Mouse (Mus musculus) ES-E14 (cell line): ENCODE results near the gene Pcdh7. TPM values are rescaled to one million over a fixed set of nuclear protein-coding genes. Genes with fewer than 3 reads are reported as not detected.

ENCODE experiments used
- DNase-seq: peaks from one replicate; pipeline ENCODE4 v3.0.0-alpha.2; 2013; ENCODE audit warnings: low read depth, low spot score
- H3K27ac ChIP-seq: 2 replicates; pipeline ENCODE4 v1.5.1; 2012; ENCODE audit warnings: low read depth, mild to moderate bottlenecking, low read length, moderate library complexity, mixed read lengths; ENCODE audit not compliant: poor library complexity, insufficient read depth, severe bottlenecking
- H3K36me3 ChIP-seq: 2 replicates; pipeline ENCODE4 v1.6.1; 2012; ENCODE audit warnings: mild to moderate bottlenecking, low read length, moderate library complexity, mixed read lengths; ENCODE audit not compliant: control insufficient read depth, poor library complexity, insufficient read depth, severe bottlenecking
- H3K4me1 ChIP-seq, 2 experiments: fragments of 150-350 bp in 1 of 2; sonication (generic) in 1 of 2; 2 replicates each; pipeline ENCODE4 v1.6.1; 2012; ENCODE audit warnings: low read length in 2 of 2, mild to moderate bottlenecking in 1 of 2, mixed read lengths in 1 of 2; ENCODE audit not compliant: control insufficient read depth in 2 of 2, insufficient read depth in 2 of 2, poor library complexity in 1 of 2
- H3K4me3 ChIP-seq, 2 experiments: fragments of 150-350 bp in 1 of 2; sonication (generic) in 1 of 2; 2 replicates each; pipeline ENCODE4 v1.5.1; 2012; ENCODE audit warnings: low read length in 2 of 2, low read depth in 1 of 2, mild to moderate bottlenecking in 1 of 2, mixed read lengths in 1 of 2; ENCODE audit not compliant: insufficient read depth in 1 of 2, poor library complexity in 1 of 2, severe bottlenecking in 1 of 2
- H3K9ac ChIP-seq: 2 replicates; pipeline ENCODE4 v1.6.1; 2012; ENCODE audit warnings: low read depth, mild to moderate bottlenecking, low read length, mixed read lengths; ENCODE audit not compliant: poor library complexity, insufficient read depth, severe bottlenecking
- H3K9me3 ChIP-seq: fragments of 150-350 bp; sonication (generic); 2 replicates; pipeline ENCODE4 v1.6.1; 2012; ENCODE audit warnings: low read depth, mild to moderate bottlenecking, low read length; ENCODE audit not compliant: control insufficient read depth, insufficient read depth
- CHD2 ChIP-seq: IDR thresholded peaks from 2 replicates; pipeline ENCODE4 v1.6.1; 2014; ENCODE audit warnings: mild to moderate bottlenecking, low read depth, low read length, inconsistent platforms
- HCFC1 ChIP-seq: IDR thresholded peaks from 2 replicates; pipeline ENCODE4 v1.6.1; 2012; ENCODE audit warnings: low read length, inconsistent platforms, borderline replicate concordance; ENCODE audit not compliant: insufficient read depth
- MAFK ChIP-seq: IDR thresholded peaks from 2 replicates; pipeline ENCODE4 v1.6.1; 2014; ENCODE audit warnings: mild to moderate bottlenecking, low read depth, low read length, inconsistent platforms; ENCODE audit not compliant: insufficient read depth
- ZC3H11A ChIP-seq: IDR thresholded peaks from 2 replicates; pipeline ENCODE4 v1.6.1; 2012; ENCODE audit warnings: low read depth, mild to moderate bottlenecking, inconsistent platforms, low read length, borderline replicate concordance
- ZNF384 ChIP-seq: IDR thresholded peaks from 2 replicates; pipeline ENCODE4 v1.6.1; 2012; ENCODE audit warnings: low read depth, low read length, inconsistent platforms
- in situ Hi-C, 2 experiments: fragments of 600-800 bp; cut with MboI; formaldehyde crosslinking; loops; one replicate each; pipeline ENCODE4 v1.15.1; 2025; ENCODE audit warnings: low sequenced_read_pairs in 2 of 2, inconsistent platforms in 1 of 2; ENCODE audit not compliant: unreplicated experiment in 2 of 2
- total RNA-seq: library from RNA; depleted of rRNA; stranded (reverse); fragments of 300-350 nt; gene quantifications from 2 replicates; pipeline ENCODE4 v1.2.3, GENCODE M21; 2012

The Pcdh7 gene
- total RNA-seq, 1 experiment, result 11.9 TPM

DNA sequence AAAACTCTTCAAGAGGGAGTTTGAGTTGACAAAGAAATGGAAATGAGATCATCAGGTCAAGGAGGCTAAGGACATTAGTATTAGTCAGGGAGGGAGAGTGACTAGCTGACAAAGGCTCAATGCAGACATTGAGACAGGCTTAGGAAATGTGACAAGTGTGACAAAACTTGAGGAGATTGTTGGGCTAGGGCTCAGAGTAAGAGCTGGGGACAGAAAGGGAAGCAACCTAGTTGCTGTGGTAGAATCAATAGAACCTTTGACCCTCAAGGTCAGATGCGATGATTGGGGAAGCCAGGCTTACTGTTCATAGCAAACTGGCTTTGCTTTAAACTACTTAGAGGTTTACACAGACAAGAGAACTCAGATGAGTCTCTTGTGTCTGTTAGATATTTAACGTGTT is 303.6 kb downstream of the Pcdh7 start:
- in situ Hi-C loops, result no loop called here
- Histone ChIP-seq H3K9ac (no peak overlapping the region), H3K4me3 (no peak overlapping the region), H3K4me1 (no peaks in the 10 kb centered on the region), H3K27ac (no peak overlapping the region), H3K36me3 (no peaks in the 10 kb centered on the region), H3K9me3 (no peaks in the 10 kb centered on the region)
- DNase-seq, result no peak
- TF ChIP-seq ZC3H11A (no peak), CHD2 (no peak), MAFK (no peak), HCFC1 (no peak), ZNF384 (no peak)

DNA sequence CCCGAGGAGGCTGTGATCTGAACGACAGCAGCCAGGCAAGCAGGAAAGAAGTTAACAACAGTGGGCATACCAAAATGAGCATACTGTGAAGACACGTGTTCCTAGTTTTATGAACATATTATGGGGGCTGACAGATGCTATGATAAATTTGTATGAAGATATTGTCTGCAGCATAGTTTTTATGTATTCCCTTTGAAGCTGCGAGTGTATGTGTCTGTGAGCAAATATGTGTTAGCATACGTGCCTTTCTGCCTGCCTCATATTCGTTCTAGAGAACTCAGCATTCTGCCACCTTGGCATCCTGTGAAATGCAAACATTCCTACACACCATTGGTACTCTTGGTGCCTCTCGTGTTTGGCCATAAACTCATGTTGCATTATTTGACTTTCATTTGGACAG is 307.4 kb downstream of the Pcdh7 start:
- no peaks in the 10 kb centered on the region for H3K9me3 ChIP-seq
- TF ChIP-seq ZC3H11A (no peak), CHD2 (no peak), ZNF384 (no peak), MAFK (no peak), HCFC1 (no peak)
- no peak overlapping the region for H3K27ac ChIP-seq
- no peaks in the 10 kb centered on the region for H3K36me3 ChIP-seq
- H3K9ac ChIP-seq, result no peak overlapping the region
- in situ Hi-C loops, result no loop called here
- H3K4me3 ChIP-seq, result no peak overlapping the region
- no peaks in the 10 kb centered on the region for H3K4me1 ChIP-seq
- DNase-seq, result no peak

DNA sequence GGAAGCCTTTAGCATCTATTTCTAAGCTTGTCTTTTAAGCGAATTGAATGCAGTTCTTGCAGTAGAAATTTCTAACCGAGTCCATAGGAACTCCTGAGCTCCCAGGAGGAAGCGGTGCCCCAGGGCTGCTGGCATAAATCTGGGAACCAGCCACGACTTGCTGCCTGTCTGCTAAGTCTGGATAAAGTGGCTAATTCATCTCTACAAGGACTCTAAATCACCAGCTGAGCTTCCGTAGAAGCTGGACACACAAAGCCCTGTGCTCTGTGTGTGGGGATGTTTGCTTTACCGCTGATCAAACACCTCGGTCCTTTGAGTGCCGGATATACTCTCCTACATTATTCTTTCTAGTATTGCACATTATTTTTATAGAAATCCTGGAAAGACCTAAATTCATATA is 308.0 kb downstream of the Pcdh7 start:
- no peak for DNase-seq
- no peaks in the 10 kb centered on the region for H3K9me3 ChIP-seq
- in situ Hi-C loops, result no loop called here
- no peaks in the 10 kb centered on the region for H3K36me3 ChIP-seq
- TF ChIP-seq CHD2, result no peak
- TF ChIP-seq ZNF384, result no peak
- no peak for TF ChIP-seq HCFC1
- TF ChIP-seq MAFK, result no peak
- TF ChIP-seq ZC3H11A, result no peak
- no peak overlapping the region for H3K27ac ChIP-seq
- no peak overlapping the region for H3K4me3 ChIP-seq
- H3K4me1 ChIP-seq, result no peaks in the 10 kb centered on the region
- no peak overlapping the region for H3K9ac ChIP-seq

DNA sequence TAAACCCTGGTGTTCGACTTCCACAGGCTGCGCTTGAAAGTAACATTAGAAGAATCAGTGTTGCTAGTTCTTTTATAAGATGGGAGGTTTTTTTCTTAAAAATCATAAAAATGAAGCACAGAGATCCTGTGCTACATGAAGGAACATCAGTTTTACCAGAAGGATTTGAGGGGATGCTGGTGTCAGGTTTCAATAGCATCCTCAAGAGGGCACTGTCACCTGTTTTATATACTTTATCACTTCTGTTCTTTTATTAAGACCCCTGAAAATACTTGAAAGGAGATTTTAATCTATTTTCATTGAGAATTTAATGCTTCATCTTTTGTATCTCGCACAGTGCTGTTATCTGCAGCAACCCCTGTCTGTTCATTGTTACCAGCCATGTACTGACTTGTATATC is 322.1 kb downstream of the Pcdh7 start:
- H3K36me3 ChIP-seq, result no peaks in the 10 kb centered on the region
- in situ Hi-C loops, result no loop called here
- H3K9me3 ChIP-seq, result no peaks in the 10 kb centered on the region
- no peaks in the 10 kb centered on the region for H3K4me1 ChIP-seq
- no peak overlapping the region for H3K9ac ChIP-seq
- H3K27ac ChIP-seq, result no peak overlapping the region
- no peak overlapping the region for H3K4me3 ChIP-seq
- no peak for DNase-seq
- TF ChIP-seq MAFK (no peak), HCFC1 (no peak), CHD2 (no peak), ZNF384 (no peak), ZC3H11A (no peak)

DNA sequence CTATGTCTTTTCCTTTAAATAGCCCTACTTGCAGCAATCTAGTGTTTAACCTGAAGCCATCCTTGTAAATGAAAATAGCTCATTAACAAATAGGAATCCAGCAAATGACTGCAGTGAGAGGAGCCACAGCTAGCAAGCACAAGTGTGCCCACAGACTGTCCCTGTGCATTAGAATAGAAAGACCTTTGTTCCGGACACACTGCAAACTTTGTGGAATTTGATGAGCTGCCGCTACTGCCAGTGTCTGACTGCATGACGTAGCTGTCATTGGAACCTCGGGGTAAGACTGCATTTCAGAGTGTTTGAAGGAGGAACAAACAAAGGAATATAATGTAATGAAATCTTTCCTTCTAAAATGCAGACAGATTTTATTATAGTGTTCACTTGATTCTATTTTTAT is 326.4 kb downstream of the Pcdh7 start:
- Histone ChIP-seq H3K27ac (no peak overlapping the region), H3K4me3 (no peak overlapping the region), H3K36me3 (no peaks in the 10 kb centered on the region), H3K4me1 (no peaks in the 10 kb centered on the region), H3K9ac (no peak overlapping the region), H3K9me3 (no peaks in the 10 kb centered on the region)
- in situ Hi-C loops, result no loop called here
- no peak for DNase-seq
- TF ChIP-seq MAFK (no peak), CHD2 (no peak), ZC3H11A (no peak), HCFC1 (no peak), ZNF384 (no peak)
